10 mouse cellular contexts compared by ENCODE assay signal in the genomic region with DNA sequence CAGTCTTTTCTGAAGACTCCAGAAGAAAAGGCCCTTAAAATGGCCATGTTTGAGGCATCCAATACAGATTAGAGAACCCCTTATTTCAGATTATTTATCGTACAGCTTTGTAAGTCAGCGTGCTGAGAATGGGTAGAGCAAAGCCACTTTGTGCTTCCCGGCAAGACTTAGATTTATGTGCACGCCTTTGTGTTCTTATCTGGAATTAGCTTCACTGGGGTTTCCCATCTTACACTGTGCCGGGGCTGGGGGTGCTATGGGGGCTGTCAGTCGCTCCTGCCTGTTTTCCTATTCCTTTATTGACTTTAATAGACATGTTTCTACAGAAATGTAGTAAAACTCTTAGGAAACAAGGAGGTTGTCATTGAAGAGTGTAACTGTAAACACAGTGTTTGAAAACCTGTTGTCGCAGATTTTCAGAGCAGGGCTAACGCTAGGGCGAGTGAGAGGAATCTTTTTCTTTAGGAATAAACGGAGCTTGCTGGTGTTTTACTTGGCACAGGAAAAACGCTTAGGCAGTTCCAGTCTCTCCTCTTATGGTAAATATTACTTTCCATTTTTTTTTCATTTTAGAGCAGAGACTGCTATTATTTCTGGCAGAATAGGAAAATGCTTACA. TPM values are rescaled to one million over a fixed set of nuclear protein-coding genes. Genes with fewer than 3 reads are reported as not detected.
DNase-seq lines count a peak whose midpoint lies in the region; ATAC-seq and TF ChIP-seq lines count a peak whose summit lies in the region.
"Had no signal": no experiment of that assay in that cellular context is flagged by ENCODE, and none has a peak within 500 bp of the region (broad histone marks: within the 10 kb centered on the region; RNA-seq: fewer than 3 reads in every experiment).

No protein-coding gene starts in this region.

- H3K27ac ChIP-seq in forebrain, embryonic 13.5 days = no peak overlapping the region
- H3K27ac ChIP-seq in forebrain, embryonic 10.5 days = no peak overlapping the region
- H3K27ac ChIP-seq in lung, postnatal 0 days (ENCODE audit: low read length) = peak overlapping the region; percentile 39; the same call in 1 of the 2 replicates
- peak overlapping the region; percentile 88 for H3K27ac ChIP-seq in limb, embryonic 13.5 days

- TF ChIP-seq EP300 in lung, postnatal 0 days (IDR thresholded peaks at IDR 0.05) = no peak

- H3K36me3 ChIP-seq in forebrain, embryonic 13.5 days (ENCODE audit: poor library complexity, severe bottlenecking) = no peaks in the 10 kb centered on the region
- H3K36me3 ChIP-seq in forebrain, embryonic 10.5 days (replicated peaks) = 0 out of 2 replicates have a peak, but pooled peaks cover 3% of the 10 kb centered on the region
- no peaks in the 10 kb centered on the region for H3K36me3 ChIP-seq in lung, postnatal 0 days (ENCODE audit: insufficient read depth, low read length)
- 0 out of 2 replicates have a peak, but pooled peaks cover 3% of the 10 kb centered on the region for H3K36me3 ChIP-seq in limb, embryonic 13.5 days

- H3K4me2 ChIP-seq in forebrain, embryonic 13.5 days = peak overlapping the region; percentile 11
- H3K4me2 ChIP-seq in lung, postnatal 0 days (replicated peaks; ENCODE audit: low read depth, low read length) = peak overlapping the region; percentile 12
- peak overlapping the region; percentile 85 for H3K4me2 ChIP-seq in limb, embryonic 13.5 days (replicated peaks)

- no peak for ATAC-seq in forebrain, embryonic 13.5 days
- ATAC-seq in lung, postnatal 0 days = no peak
- no peak for ATAC-seq in limb, embryonic 13.5 days (ENCODE audit: low FRiP score, low read depth)

- peaks cover 24% of the 10 kb centered on the region for H3K4me1 ChIP-seq in forebrain, embryonic 13.5 days
- peaks cover 30% of the 10 kb centered on the region for H3K4me1 ChIP-seq in forebrain, embryonic 10.5 days
- peaks cover 3% of the 10 kb centered on the region; the same call in 1 of the 2 replicates for H3K4me1 ChIP-seq in lung, postnatal 0 days (ENCODE audit: insufficient read depth, low read depth, low read length)
- H3K4me1 ChIP-seq in limb, embryonic 13.5 days = peaks cover 55% of the 10 kb centered on the region

- H3K9me3 ChIP-seq in forebrain, embryonic 13.5 days (replicated peaks) = no peaks in the 10 kb centered on the region
- H3K9me3 ChIP-seq in forebrain, embryonic 10.5 days = no peaks in the 10 kb centered on the region
- no peaks in the 10 kb centered on the region for H3K9me3 ChIP-seq in lung, postnatal 0 days (ENCODE audit: low read length)
- H3K9me3 ChIP-seq in limb, embryonic 13.5 days = no peaks in the 10 kb centered on the region

- DNase-seq in forebrain, embryonic 10.5 days (ENCODE audit: extremely low spot score, low spot score) = no peak
- DNase-seq in lung, postnatal 0 days (ENCODE audit: low spot score) = no peak
- no peak for DNase-seq in lung, postnatal 10 days
- no peak for DNase-seq in frontal cortex, postnatal 36 days (ENCODE audit: low spot score in 2 of 2)
- DNase-seq in adrenal gland, adult 18-20 months (ENCODE audit: low spot score in 2 of 2) = no peak
- no peak for DNase-seq in adrenal gland, postnatal 10 days
- DNase-seq: adrenal gland, adult 2 months; layer of hippocampus, postnatal 36 days had no signal

- H3K27me3 ChIP-seq in forebrain, embryonic 13.5 days = no peaks in the 10 kb centered on the region
- H3K27me3 ChIP-seq in forebrain, embryonic 10.5 days (ENCODE audit: poor library complexity, severe bottlenecking) = peaks cover 31% of the 10 kb centered on the region
- H3K27me3 ChIP-seq in lung, postnatal 0 days (replicated peaks; ENCODE audit: insufficient read depth, low read length) = no peaks in the 10 kb centered on the region
- H3K27me3 ChIP-seq in limb, embryonic 13.5 days = peaks cover 5% of the 10 kb centered on the region; the same call in 1 of the 2 replicates

- no peak overlapping the region for H3K9ac ChIP-seq in forebrain, embryonic 13.5 days
- H3K9ac ChIP-seq in lung, postnatal 0 days (replicated peaks; ENCODE audit: low read depth) = no peak overlapping the region
- H3K9ac ChIP-seq in limb, embryonic 13.5 days = peak overlapping the region; percentile 57

- 78% methylated on average over 11 of the region's 11 CpGs for WGBS in forebrain, embryonic 13.5 days
- 88% methylated on average over 11 of the region's 11 CpGs for WGBS in forebrain, embryonic 10.5 days
- 29% methylated on average over 11 of the region's 11 CpGs for WGBS in lung, postnatal 0 days
- 23% methylated on average over 11 of the region's 11 CpGs for WGBS in limb, embryonic 13.5 days

- no peak for TF ChIP-seq CTCF in lung, postnatal 0 days (IDR thresholded peaks at IDR 0.05)

- H3K4me3 ChIP-seq in forebrain, embryonic 13.5 days = 0 out of 2 replicates have a peak overlapping the region, but pooled peaks have one; percentile 13
- H3K4me3 ChIP-seq in forebrain, embryonic 10.5 days = no peak overlapping the region
- no peak overlapping the region for H3K4me3 ChIP-seq in lung, postnatal 0 days (ENCODE audit: low read depth, low read length)
- H3K4me3 ChIP-seq in limb, embryonic 13.5 days = peak overlapping the region; percentile 77

RNA-seq across cellular contexts. Expression of a gene that starts 3.5 kb away (rescaled TPM):
- 23.9 and 27.3 TPM in 2 replicates for polyA plus RNA-seq in forebrain, embryonic 13.5 days (2015; fragmentation: Nextera tagmentation; extraction: Ambion mirVana)
- 21.7 and 22.9 TPM in 2 replicates for polyA plus RNA-seq in forebrain, embryonic 10.5 days (2016; fragmentation: Nextera tagmentation; extraction: Ambion mirVana)
- polyA plus RNA-seq in lung, postnatal 0 days (2015; fragmentation: Nextera tagmentation; extraction: Ambion mirVana) = 158 and 178 TPM in 2 replicates
- polyA plus RNA-seq in limb, embryonic 13.5 days (2015; fragmentation: Nextera tagmentation; extraction: Ambion mirVana) = 94.2 and 98.0 TPM in 2 replicates
- total RNA-seq in adrenal gland, adult 18-20 months (2021) = 10 to 100 TPM; 18.9 to 20.9 TPM
- 10 to 100 TPM; 24.4 to 28.7 TPM for total RNA-seq in adrenal gland, postnatal 10 days (2021)

RNA-seq across cellular contexts. Expression of a gene that starts 27.8 kb away (rescaled TPM):
- 55.2 and 55.4 TPM in 2 replicates for polyA plus RNA-seq in forebrain, embryonic 13.5 days (2015; fragmentation: Nextera tagmentation; extraction: Ambion mirVana)
- polyA plus RNA-seq in forebrain, embryonic 10.5 days (2016; fragmentation: Nextera tagmentation; extraction: Ambion mirVana) = 37.8 and 39.4 TPM in 2 replicates
- polyA plus RNA-seq in lung, postnatal 0 days (2015; fragmentation: Nextera tagmentation; extraction: Ambion mirVana) = 33.2 and 36.9 TPM in 2 replicates
- 47.0 and 52.7 TPM in 2 replicates for polyA plus RNA-seq in limb, embryonic 13.5 days (2015; fragmentation: Nextera tagmentation; extraction: Ambion mirVana)
- total RNA-seq in adrenal gland, adult 18-20 months (2021) = 10 to 100 TPM; 31.1 to 33.8 TPM
- 10 to 100 TPM; 33.8 to 40.6 TPM for total RNA-seq in adrenal gland, postnatal 10 days (2021)

Comparison
In these comparisons a context has a peak if more than half of its experiments do, and no peak if none do; other contexts are left out.
1. H3K4me3 ChIP-seq: peak in forebrain, embryonic 13.5 days (single experiment) and limb, embryonic 13.5 days (single experiment); none in forebrain, embryonic 10.5 days (single experiment) and lung, postnatal 0 days (single experiment).
2. H3K27ac ChIP-seq: peak in lung, postnatal 0 days (single experiment) and limb, embryonic 13.5 days (single experiment); none in forebrain, embryonic 13.5 days (single experiment) and forebrain, embryonic 10.5 days (single experiment).
3. H3K4me2 ChIP-seq: peak in every context shown above with its lines; median percentile 85 in limb, embryonic 13.5 days; 12 in lung, postnatal 0 days; 11 in forebrain, embryonic 13.5 days.